Comparison of ENCODE assay signal across 8 mouse cellular contexts in genomic region chr15:102515791-102516190, GRCm38 (mm10). TPM values are rescaled to one million over a fixed set of nuclear protein-coding genes. Genes with fewer than 3 reads are reported as not detected.
DNase-seq lines count a peak whose midpoint lies in the region; ATAC-seq lines count a peak whose summit lies in the region.

No protein-coding gene starts in this region.

- H3K4me2 ChIP-seq in neural tube, embryonic 11.5 days (ENCODE audit: low read depth) = peak overlapping the region; percentile 78
- peak overlapping the region; percentile 100 for H3K4me2 ChIP-seq in liver, embryonic 15.5 days

- DNase-seq in cerebellum, adult 9-11 months = peak; percentile 80
- no peak for DNase-seq in neural tube, embryonic 11.5 days (ENCODE audit: low spot score)
- no peak for DNase-seq in neural tube, embryonic 10.5 days (ENCODE audit: extremely low spot score, low spot score)
- no peak for DNase-seq in thymus, postnatal 0 days (ENCODE audit: low spot score)
- no peak for DNase-seq in Muller cell, postnatal 12 days (ENCODE audit: inconsistent ontology term)
- DNase-seq in kidney, postnatal 10 days = no peak

- peak overlapping the region; percentile 58 for H3K4me3 ChIP-seq in neural tube, embryonic 11.5 days (ENCODE audit: low read depth, low read length)
- peak overlapping the region; percentile 87 for H3K4me3 ChIP-seq in liver, embryonic 15.5 days (replicated peaks)

- peak overlapping the region; percentile 75 for H3K9ac ChIP-seq in neural tube, embryonic 11.5 days (ENCODE audit: low read length)
- no peak overlapping the region for H3K9ac ChIP-seq in liver, embryonic 15.5 days

- no peaks in the 10 kb centered on the region for H3K27me3 ChIP-seq in neural tube, embryonic 11.5 days (ENCODE audit: control insufficient read depth, insufficient read depth, low read length)
- H3K27me3 ChIP-seq in liver, embryonic 15.5 days = peaks cover 32% of the 10 kb centered on the region

- H3K27ac ChIP-seq in neural tube, embryonic 11.5 days (ENCODE audit: low read depth, low read length) = no peak overlapping the region
- H3K27ac ChIP-seq in liver, embryonic 15.5 days (replicated peaks) = no peak overlapping the region

- H3K9me3 ChIP-seq in neural tube, embryonic 11.5 days (ENCODE audit: control insufficient read depth, low read length) = no peaks in the 10 kb centered on the region
- H3K9me3 ChIP-seq in liver, embryonic 15.5 days (replicated peaks) = no peaks in the 10 kb centered on the region

- no peaks in the 10 kb centered on the region for H3K36me3 ChIP-seq in neural tube, embryonic 11.5 days (ENCODE audit: control insufficient read depth, insufficient read depth, low read length)
- peaks cover 1% of the 10 kb centered on the region; the same call in 1 of the 2 replicates for H3K36me3 ChIP-seq in liver, embryonic 15.5 days (replicated peaks)

- peaks cover 41% of the 10 kb centered on the region for H3K4me1 ChIP-seq in neural tube, embryonic 11.5 days (ENCODE audit: control insufficient read depth, insufficient read depth, low read length)
- peaks cover 46% of the 10 kb centered on the region for H3K4me1 ChIP-seq in liver, embryonic 15.5 days (replicated peaks)

- ATAC-seq in cerebellum, adult (ENCODE audit: insufficient number of reproducible peaks, low FRiP score, low TSS enrichment) = no peak
- no peak for ATAC-seq in neural tube, embryonic 11.5 days (ENCODE audit: insufficient read depth, low FRiP score, low TSS enrichment)
- no peak for ATAC-seq in liver, embryonic 15.5 days (ENCODE audit: insufficient read depth)

- 57% methylated on average over 4 of the region's 4 CpGs for WGBS in neural tube, embryonic 11.5 days
- WGBS in liver, embryonic 15.5 days (ENCODE audit: insufficient replicate concordance) = 72% methylated on average over 4 of the region's 4 CpGs

RNA-seq across cellular contexts. Expression of gene Map3k12, which starts 1.1 kb away (rescaled TPM):
- polyA plus RNA-seq in neural tube, embryonic 11.5 days (2014; fragmentation: Nextera tagmentation; extraction: Ambion mirVana) = 24.8 and 26.1 TPM in 2 replicates
- polyA plus RNA-seq in liver, embryonic 15.5 days (2015; fragmentation: Nextera tagmentation; extraction: Ambion mirVana) = 1.5 TPM in 2 replicates
- polyA plus RNA-seq in thymus, postnatal 0 days (2015; fragmentation: Nextera tagmentation; extraction: Ambion mirVana) = 4.1 and 4.2 TPM in 2 replicates

RNA-seq across cellular contexts. Expression of gene Tarbp2, which starts 2.2 kb away (rescaled TPM):
- polyA plus RNA-seq in neural tube, embryonic 11.5 days (2014; fragmentation: Nextera tagmentation; extraction: Ambion mirVana) = 103 and 105 TPM in 2 replicates
- polyA plus RNA-seq in liver, embryonic 15.5 days (2015; fragmentation: Nextera tagmentation; extraction: Ambion mirVana) = 42.0 and 46.8 TPM in 2 replicates
- 65.5 and 66.3 TPM in 2 replicates for polyA plus RNA-seq in thymus, postnatal 0 days (2015; fragmentation: Nextera tagmentation; extraction: Ambion mirVana)

RNA-seq across cellular contexts. Expression of gene Npff, which starts 9.0 kb away (rescaled TPM):
- polyA plus RNA-seq in neural tube, embryonic 11.5 days (2014; fragmentation: Nextera tagmentation; extraction: Ambion mirVana) = 3.0 and 3.4 TPM in 2 replicates
- polyA plus RNA-seq in liver, embryonic 15.5 days (2015; fragmentation: Nextera tagmentation; extraction: Ambion mirVana) = 0.63 and 1.1 TPM in 2 replicates
- polyA plus RNA-seq in thymus, postnatal 0 days (2015; fragmentation: Nextera tagmentation; extraction: Ambion mirVana) = 2.1 and 3.9 TPM in 2 replicates

RNA-seq across cellular contexts. Expression of gene Gm10337, which starts 12.3 kb away (rescaled TPM):
- polyA plus RNA-seq in neural tube, embryonic 11.5 days (2014; fragmentation: Nextera tagmentation; extraction: Ambion mirVana) = 4.1 and 10.3 TPM in 2 replicates
- polyA plus RNA-seq in liver, embryonic 15.5 days (2015; fragmentation: Nextera tagmentation; extraction: Ambion mirVana) = not detected in 2 replicates
- polyA plus RNA-seq in thymus, postnatal 0 days (2015; fragmentation: Nextera tagmentation; extraction: Ambion mirVana) = 2.0 TPM in 1 of 2 replicates, not detected in the other

RNA-seq across cellular contexts. Expression of gene Pcbp2, which starts 45.5 kb away (rescaled TPM):
- 220 and 232 TPM in 2 replicates for polyA plus RNA-seq in neural tube, embryonic 11.5 days (2014; fragmentation: Nextera tagmentation; extraction: Ambion mirVana)
- polyA plus RNA-seq in liver, embryonic 15.5 days (2015; fragmentation: Nextera tagmentation; extraction: Ambion mirVana) = 64.1 and 73.9 TPM in 2 replicates
- polyA plus RNA-seq in thymus, postnatal 0 days (2015; fragmentation: Nextera tagmentation; extraction: Ambion mirVana) = 263 and 265 TPM in 2 replicates
